Mouse (Mus musculus) adrenal gland, adult 2 months (tissue): ENCODE data around the gene Eef2kmt. TPM values are rescaled to one million over a fixed set of nuclear protein-coding genes. Genes with fewer than 3 reads are reported as not detected.
"Not testable (repeated sequence)": the region's sequence is repeated elsewhere in the genome, so short reads cannot be mapped to it uniquely, and the experiment has no call there.

Source experiments
- DNase-seq: peaks from one replicate; pipeline ENCODE4 v3.0.0; 2021
- long read RNA-seq: library from polyadenylated mRNA; stranded (forward); transcript quantifications from one replicate; pipeline ENCODE4 v2.0.0, GENCODE M21; 2021
- polyA plus RNA-seq: library from polyadenylated mRNA; depleted of rRNA; stranded (reverse); fragments of >200 nt; gene quantifications from 2 replicates; pipeline ENCODE4 v1.2.3, GENCODE M21; 2012; rRNA removed
- total RNA-seq, 2 experiments: library from RNA; stranded (reverse); gene quantifications; 2 replicates each; pipeline ENCODE4 v1.2.3; 2021

Gene Eef2kmt
- total RNA-seq (10 to 100 TPM; 21.7 to 30.9 TPM), polyA plus RNA-seq (72.7 and 79.6 TPM in 2 replicates)
- long read RNA-seq, transcript Eef2kmt-201 (8 exons, 2,170 nt) = major isoform, 36 of 42 reads
- long read RNA-seq, partial matches to known transcripts = 0 of 42 reads
- long read RNA-seq, other reads (novel, unspliced or antisense) = 5 of 42 reads

GRCm38 (mm10) chr16:5255779-5256496 lies at the start of gene Eef2kmt:
Eef2kmt (minus strand) TSS chr16:5255983.
- DNase-seq = peak; percentile 100

GRCm38 (mm10) chr16:5295238-5295637 lies 39.5 kb upstream of the Eef2kmt start:
- DNase-seq = peak; percentile 76

- DNase-seq = no peak
Observed at GRCm38 (mm10) chr16:5285376-5285775, 29.6 kb upstream of the Eef2kmt start.

GRCm38 (mm10) chr16:5282686-5283085 lies 26.9 kb upstream of the Eef2kmt start:
- no peak for DNase-seq

- no peak for DNase-seq
Observed at GRCm38 (mm10) chr16:5279571-5280222, 23.9 kb upstream of the Eef2kmt start.

- DNase-seq = no peak
Observed at GRCm38 (mm10) chr16:5272371-5272770, 16.6 kb upstream of the Eef2kmt start.

GRCm38 (mm10) chr16:5271411-5272035 lies 15.7 kb upstream of the Eef2kmt start:
- no peak for DNase-seq

- no peak for DNase-seq
Observed at GRCm38 (mm10) chr16:5263926-5264325, 8.1 kb upstream of the Eef2kmt start.

GRCm38 (mm10) chr16:5263156-5263555 lies 7.4 kb upstream of the Eef2kmt start:
- DNase-seq = no peak

GRCm38 (mm10) chr16:5255081-5255740 lies 572 bp downstream of the Eef2kmt start:
- peak; percentile 29 for DNase-seq

GRCm38 (mm10) chr16:5254346-5255025 lies 1.3 kb downstream of the Eef2kmt start:
- peak; percentile 84 for DNase-seq

- DNase-seq = no peak
Observed at GRCm38 (mm10) chr16:5252260-5252659, 3.5 kb downstream of the Eef2kmt start.

GRCm38 (mm10) chr16:5250891-5251290 lies 4.9 kb downstream of the Eef2kmt start:
- DNase-seq = no peak

- DNase-seq = peak; percentile 77
Observed at GRCm38 (mm10) chr16:5244411-5244810, 11.4 kb downstream of the Eef2kmt start.

- no peak for DNase-seq
Observed at GRCm38 (mm10) chr16:5242882-5243281, 12.9 kb downstream of the Eef2kmt start.

GRCm38 (mm10) chr16:5242355-5242754 lies 13.4 kb downstream of the Eef2kmt start:
- DNase-seq = no peak

- peak; percentile 95 for DNase-seq
Observed at GRCm38 (mm10) chr16:5233418-5234313, 22.1 kb downstream of the Eef2kmt start, which contains the start of gene Alg1. Alg1 (plus strand) TSS chr16:5233621.

- no peak for DNase-seq
Observed at GRCm38 (mm10) chr16:5232982-5233381, 22.8 kb downstream of the Eef2kmt start.

GRCm38 (mm10) chr16:5228103-5228502 lies 27.7 kb downstream of the Eef2kmt start:
- not testable (repeated sequence) for DNase-seq

GRCm38 (mm10) chr16:5227501-5227900 lies 28.3 kb downstream of the Eef2kmt start:
- DNase-seq = peak; percentile 16
